Mouse (Mus musculus): ENCODE results near the gene Herc3. TPM values are rescaled to one million over a fixed set of nuclear protein-coding genes. Genes with fewer than 3 reads are reported as not detected.

Herc3 gene
- total RNA-seq, 2 experiments from 2014 or later, result 227 to 262 TPM

DNA sequence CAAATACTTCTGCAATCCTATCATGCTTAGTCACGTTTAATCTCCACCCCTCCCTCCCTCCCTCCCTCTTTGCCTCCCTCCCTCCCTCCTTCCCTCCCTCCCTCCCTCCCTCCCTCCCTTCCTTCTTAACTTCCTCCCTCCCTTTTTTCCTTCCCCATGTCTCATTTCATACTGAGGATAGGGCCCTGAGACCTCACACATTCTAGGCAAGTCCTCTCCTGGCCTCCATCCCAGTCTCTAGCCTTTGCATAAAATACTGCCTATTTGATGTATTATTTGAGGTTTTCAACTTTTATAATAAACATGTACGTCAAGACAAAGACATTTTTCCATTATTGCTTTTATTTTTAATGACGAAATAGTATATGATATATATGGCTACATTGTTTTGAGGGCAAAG is 82.3 kb downstream of the Herc3 start:
- no peak for DNase-seq (ENCODE audit: extremely low spot score in 1 of 2, low spot score in 1 of 2)

DNA sequence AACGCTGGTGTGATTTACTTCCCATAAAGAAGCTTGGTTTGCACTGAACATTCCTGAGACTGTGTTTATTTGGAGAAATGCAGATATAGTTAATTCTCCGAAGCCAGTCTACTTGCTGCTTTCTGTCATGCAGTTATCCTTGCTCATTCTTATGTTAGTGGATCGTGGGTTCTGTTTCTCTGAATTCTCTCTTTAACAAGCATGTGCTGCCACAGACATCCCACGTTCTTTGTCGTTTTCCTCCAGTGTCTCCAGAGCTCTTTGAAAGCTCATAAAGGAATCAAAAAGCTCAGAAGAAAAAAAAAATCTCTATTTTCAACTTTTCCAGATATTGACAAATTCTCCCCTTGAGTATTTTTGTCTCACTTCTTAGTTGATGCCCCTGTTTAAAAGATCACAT is 82.7 kb downstream of the Herc3 start:
- DNase-seq (ENCODE audit: extremely low spot score in 1 of 2, low spot score in 1 of 2), result no peak

DNA sequence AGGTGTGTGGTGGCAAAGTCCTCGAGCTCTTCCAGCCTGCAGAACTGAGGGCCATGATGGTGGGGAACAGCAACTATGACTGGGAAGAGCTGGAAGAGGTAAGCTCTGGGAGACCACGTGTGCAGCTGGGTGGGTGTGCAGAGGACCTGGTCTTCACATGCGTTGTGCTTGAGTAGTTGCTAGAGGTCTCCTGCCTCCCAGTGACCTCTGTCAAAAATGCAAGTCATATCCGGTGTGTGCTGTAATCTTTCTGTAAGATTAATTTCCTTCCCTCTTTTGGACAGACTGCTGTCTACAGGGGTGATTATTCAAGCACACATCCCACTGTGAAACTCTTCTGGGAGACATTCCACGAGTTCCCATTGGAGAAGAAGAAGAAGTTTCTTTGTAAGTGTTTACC is 85.2 kb downstream of the Herc3 start:
- no peak for DNase-seq (ENCODE audit: extremely low spot score in 1 of 2, low spot score in 1 of 2)

DNA sequence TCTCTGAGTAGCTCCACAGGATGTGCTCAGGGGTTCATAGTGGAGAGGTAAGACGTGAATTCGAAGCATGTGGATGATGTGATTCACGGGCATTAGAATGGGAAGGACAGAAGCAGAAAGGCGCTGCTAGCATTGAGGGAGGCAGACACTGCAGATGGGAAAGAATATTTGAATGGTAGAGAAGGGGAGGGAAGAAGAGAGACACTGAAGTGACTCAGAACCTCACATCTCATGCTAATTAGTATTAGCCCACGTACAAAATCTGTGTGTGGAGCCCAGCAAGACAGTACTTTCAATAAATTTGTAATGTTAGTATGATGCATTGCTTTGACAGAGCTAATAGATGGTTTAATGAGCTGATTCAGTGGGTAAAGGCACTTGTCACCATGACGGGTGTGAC is 89.5 kb downstream of the Herc3 start:
- DNase-seq (ENCODE audit: extremely low spot score in 1 of 2, low spot score in 1 of 2), result no peak

DNA sequence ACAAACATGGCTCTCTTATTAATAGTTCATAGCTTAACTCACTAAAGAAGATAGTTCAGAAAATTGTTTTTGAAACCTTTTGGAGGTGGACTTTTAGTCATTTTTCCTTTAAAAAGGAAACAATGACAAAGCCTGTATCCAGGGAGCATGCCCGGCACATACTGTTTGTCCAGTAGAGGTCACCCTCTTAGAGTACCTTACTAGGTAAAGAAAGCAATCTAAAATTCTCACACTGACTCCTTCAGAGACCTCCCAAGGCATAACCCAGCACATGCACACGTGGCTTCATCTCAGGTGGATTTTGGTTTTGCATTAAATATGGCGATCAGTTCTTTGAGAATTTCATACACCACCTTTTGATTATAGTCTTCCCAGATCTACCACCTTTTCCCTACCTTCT is 90.4 kb downstream of the Herc3 start:
- DNase-seq (ENCODE audit: extremely low spot score in 1 of 2, low spot score in 1 of 2), result no peak

DNA sequence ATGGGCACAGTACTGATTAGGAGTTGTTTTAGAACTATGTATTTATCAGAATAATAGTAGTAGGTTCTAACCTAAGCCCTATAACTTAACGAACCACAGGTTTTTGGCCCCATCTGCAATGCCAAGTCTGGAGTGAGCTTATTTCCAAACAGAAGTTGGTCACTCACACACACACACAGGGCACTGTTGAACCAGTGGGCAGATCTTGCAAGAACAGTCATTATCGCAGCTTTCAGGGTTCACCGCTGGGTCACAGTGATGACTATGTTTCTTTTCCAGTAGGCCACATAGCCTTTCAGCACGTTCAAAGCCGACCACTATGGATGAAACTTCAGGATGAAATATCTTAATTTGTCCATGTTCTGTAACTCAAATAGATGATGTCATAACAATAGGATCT is 91.2 kb downstream of the Herc3 start:
- no peak for DNase-seq (ENCODE audit: extremely low spot score in 1 of 2, low spot score in 1 of 2)

DNA sequence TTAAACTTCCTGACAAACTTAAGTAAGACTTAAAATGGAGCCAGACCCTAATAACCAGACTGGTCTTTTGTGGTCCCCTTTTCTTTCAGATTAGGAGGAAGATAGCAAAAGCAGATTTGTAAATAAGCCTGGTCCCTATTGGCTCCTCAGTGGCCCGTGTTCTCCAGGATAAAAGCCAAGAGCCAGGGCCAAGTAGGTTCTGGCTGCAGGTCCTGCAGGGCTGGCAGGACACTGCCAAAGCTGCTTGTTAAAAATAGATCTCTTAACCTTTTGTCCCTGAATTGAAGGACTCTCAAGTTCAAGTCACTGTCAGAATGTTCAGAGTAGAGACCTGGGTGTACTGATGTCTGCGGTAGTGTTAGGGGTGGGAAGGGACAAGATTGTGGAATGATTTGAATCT is 96.6 kb downstream of the Herc3 start:
- no peak for DNase-seq (ENCODE audit: extremely low spot score in 1 of 2, low spot score in 1 of 2)

DNA sequence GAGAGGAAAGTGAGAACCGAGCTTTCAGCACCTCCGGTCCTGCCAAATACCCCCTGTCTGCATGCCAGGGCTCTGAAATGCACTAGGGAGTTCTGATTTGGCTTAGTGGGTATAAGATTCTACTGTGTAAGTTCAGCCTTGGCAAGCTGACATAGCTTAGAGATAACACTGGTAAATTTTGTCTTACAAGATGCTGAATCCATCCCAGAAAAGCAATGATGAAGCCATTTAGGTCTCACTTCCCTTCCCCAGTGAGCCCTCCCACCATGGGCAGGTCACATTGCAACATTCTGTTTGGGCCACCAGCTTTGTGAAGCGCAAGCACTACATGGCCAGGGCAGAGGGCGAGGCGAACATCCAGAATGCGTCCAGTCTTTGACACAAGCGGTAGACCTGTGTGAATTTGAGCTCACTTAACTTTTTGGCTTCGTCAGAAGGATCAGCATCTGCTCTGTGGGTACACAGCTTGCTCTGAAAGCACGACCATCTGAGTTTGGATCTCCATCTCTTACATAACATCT is 98.7 kb downstream of the Herc3 start:
- DNase-seq (ENCODE audit: extremely low spot score in 1 of 2, low spot score in 1 of 2), result no peak

DNA sequence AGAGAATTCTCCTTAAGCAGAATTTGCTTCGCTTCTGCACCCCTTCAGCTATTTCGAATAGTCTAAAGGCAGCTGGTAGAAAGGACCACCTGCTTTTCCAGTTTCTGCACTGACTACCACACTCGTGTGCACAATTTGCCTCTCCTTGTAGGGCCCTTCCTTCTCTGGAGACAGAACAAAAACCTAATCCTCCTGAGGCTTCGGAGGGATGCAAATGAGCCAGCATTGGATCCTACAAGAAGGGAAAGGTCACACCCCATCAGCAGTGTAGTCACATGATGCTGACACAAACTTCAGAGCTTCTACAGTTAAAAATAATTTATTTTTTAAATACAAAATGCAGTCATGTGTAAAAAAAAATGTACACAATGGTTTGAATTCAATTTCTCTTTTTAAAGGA is 99.9 kb downstream of the Herc3 start:
- no peak for DNase-seq (ENCODE audit: extremely low spot score in 1 of 2, low spot score in 1 of 2)

DNA sequence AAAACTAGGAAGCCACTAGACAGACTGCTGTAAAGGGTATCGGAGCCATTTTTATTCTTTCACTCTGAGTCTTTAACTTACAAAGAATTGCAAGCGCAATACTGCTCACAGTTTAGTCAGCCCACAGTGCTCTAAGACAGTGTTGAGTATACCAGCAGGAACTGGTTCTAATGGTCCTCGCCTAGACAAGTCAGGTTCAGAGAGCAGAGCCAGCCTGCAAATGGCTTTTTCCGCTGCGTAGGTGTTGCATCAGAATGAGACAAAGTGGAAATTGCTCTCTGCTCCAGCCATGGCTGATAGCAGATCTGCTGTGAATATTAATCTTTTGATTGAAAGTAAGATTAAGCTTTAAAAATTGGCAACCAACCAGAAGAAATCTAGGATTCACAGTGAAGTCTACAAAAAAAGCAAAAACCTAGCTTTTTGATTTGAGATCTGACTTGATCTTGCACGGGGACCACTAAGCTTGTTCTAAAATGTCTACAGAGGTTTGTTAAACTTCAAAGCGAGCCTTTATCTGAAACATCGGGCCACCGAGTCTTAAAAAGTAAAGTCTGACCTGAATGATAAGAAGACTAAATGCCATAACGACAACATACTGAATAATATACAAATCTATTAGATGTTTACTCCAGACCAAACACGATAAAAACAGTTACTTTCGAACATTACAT is 101.4 kb downstream of the Herc3 start:
- no peak for DNase-seq (ENCODE audit: extremely low spot score in 1 of 2, low spot score in 1 of 2)

DNA sequence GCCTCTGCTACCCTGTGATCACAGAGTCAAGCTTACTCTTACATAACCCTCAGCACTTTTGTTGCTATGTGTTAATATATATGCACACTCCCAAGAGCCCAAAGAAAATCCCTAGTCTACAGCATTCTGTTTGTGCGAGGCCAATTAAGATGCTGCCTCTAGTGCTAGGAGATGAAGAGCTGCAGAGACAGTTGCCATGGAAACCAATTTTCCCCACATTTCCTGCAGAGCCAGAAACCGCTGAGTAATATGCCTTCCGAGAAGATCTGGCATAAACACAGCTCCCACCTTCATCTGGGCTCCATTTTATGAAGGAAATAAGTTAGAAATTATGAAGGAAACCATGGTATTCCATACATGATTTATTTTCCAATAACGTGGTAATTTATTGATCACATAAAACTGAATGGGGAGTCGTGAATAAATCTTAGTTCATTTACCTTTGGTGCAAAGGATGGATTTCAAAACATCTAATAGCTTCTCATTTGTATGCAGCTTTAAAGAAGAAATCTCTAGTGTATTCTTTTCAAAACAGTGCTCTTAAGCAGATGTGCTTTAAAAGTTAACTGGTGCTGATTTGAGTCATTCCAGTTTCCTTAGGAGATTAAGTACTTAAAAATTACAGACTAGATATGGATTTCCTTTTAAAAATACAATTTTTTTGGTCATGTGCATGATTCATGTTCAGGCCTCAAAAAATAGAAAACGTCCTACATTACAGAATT is 102.1 kb downstream of the Herc3 start:
- peak in 1 of 2 experiments; percentile 30 for DNase-seq (ENCODE audit: extremely low spot score in 1 of 2, low spot score in 1 of 2)

DNA sequence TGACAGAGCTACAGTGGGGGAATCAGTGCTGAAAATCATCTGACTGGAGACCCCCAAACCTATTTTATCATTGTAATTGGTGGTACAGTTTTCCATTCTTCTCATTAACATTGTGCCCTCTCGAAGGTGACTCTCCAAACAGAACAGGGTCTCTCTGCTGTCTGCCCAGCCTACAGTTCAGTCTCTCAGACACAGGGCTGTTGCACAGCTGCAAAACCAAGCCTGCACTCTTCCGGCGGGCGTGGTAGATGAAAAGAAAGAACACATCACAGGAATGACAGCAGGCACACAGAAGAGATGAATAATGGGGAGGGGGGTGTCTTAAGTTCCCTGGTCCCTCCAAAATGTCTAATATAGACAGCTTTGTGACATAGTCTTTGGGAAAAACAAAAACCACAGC is 102.9 kb downstream of the Herc3 start:
- DNase-seq (ENCODE audit: extremely low spot score in 1 of 2, low spot score in 1 of 2), result no peak

DNA sequence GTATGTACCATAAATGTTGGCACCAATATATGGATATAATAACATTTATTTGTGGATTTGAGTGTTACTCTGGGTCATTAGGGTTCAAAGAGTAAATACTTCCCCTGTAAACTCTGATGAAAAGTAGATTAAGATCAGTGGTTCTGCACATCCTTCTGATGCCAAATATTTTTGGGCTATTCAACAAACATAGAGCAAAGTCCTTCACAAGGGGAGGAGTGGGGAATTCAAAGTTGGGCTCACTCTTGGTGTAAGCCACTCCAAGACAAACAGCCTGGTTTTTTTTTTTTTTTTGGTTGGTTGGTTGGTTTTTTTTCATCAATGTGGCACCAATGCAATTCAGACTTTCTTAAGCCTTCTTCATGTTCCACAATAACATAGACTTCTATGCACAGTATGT is 106.5 kb downstream of the Herc3 start:
- no peak for DNase-seq (ENCODE audit: extremely low spot score in 1 of 2, low spot score in 1 of 2)

DNA sequence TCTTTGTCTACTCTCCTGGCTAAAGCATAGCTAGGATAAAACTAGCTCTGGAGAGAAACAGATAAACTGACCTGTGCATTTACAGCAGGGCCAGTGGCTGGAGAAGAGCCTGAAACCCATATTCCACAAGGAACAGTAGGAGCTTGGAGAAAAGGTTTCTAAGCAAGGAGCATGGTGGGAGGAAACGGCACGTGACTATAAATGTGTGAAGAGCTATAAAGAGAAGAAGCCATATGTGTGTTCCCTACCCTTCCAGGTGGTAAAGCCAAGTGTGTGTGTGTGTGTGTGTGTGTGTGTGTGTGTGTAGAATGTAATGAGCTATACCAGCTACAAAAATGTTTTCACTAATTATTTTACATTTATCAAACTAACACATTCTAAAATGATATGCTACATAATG is 111.0 kb downstream of the Herc3 start:
- no peak for DNase-seq (ENCODE audit: extremely low spot score in 1 of 2, low spot score in 1 of 2)

DNA sequence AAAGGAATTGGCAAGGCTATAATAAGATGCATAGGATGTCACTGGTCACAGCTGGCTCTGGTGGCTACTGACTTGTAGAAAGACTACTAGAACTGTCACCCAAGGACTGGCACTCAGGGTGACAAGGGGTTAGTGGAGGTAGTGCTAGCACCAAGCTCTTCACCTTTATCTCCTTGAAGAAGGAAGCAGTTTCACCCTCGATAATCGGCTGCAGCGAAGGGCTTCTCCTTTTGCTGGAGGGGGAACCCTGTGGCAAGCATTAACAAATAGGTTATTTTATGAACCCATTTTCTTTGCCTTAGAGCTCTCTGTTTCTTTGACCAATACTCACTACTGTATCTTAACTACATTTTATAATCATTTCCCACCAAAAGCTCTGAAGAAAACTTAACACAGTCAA is 112.7 kb downstream of the Herc3 start:
- no peak for DNase-seq (ENCODE audit: extremely low spot score in 1 of 2, low spot score in 1 of 2)

DNA sequence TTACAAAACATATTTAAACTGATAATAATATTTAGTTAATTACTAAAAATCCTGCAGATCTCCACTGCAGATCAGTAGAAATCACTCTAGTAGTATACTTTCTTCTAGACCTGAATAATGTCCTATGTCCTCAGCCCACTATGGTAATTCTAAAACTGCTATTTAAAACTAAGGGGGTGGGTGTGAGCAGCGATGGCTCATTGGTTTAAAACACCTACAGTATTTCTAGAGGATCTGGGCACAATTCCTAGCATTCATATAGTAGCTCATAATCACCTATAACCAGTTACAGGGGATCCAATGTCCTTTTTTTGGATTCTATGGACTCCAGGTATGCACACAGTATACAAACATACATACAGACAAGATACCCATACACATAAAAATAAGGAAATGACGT is 115.0 kb downstream of the Herc3 start:
- DNase-seq (ENCODE audit: extremely low spot score in 1 of 2, low spot score in 1 of 2), result no peak

DNA sequence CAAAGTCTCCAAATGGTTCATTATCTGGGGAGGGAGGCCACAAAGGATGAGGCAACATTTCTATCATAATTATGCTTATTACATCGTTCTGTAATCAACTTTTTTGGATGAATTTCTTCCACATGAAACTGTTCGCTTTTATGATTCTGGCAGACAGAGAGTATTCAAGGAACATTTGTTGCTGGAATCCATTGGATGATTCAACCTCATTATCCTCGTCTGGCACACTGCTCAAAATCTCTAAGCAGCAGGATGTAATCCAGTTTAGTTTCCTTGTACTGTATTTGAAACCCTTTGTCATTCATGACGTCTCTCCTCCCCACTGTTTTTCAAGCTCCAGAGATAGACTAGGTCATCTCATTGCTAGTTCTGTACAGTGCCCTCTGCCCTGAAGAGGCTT is 115.6 kb downstream of the Herc3 start:
- no peak for DNase-seq (ENCODE audit: extremely low spot score in 1 of 2, low spot score in 1 of 2)

DNA sequence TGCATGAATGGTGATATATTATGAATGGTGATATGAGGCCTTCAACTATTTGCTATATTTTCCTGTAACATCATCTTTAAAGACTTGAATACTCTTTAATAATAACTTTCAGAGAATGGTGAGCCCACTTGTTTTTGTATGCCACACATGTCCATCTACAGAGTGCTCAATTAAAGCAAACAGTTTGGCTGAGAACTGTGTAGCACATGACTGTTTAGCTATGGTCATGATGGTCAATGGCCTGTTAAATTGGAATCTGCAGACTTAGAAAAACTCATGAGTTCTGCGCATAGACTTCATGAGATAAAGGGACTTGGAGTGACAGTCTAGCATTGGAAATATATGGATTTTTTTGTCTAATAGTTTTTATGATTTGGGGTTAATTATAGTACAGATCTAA is 119.1 kb downstream of the Herc3 start:
- DNase-seq (ENCODE audit: extremely low spot score in 1 of 2, low spot score in 1 of 2), result no peak

DNA sequence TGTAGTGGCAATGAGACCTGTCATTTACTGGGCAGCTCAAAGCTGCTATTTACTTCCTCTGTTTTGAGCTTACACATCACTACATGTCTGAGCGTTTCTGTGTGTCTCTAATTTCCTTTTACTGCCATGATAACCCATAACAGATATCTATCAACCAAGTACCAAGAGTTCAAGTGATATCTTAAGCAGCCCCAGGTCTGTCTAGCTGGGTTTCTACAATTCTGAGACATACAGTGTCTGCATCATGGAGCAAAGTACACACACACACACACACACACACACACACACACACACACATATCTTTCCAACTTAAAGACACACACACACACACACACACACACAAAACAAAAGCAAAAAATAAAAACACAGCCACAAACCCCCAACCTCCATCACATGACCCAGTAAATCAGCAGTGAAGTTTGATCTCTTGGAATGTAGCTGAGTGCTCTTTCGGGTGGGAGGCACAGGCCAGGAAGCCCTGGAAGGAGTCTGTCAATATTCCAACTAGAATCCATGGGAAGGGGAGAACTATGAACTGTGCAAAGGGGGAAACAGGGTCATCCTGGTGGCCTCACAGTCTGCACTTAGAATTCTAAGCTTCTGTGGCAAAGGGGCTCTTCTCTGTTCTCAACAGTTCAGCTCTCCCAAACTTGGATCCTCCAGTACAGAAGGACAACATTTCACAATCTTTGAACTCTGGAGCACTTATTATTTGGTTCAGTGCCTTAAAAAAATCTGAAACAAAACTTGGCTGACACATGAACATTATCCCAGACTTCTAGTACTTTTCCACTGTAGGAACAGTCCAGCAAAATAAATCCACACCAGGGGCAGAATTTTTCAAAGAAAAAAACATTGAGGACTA is 120.1 kb downstream of the Herc3 start:
- DNase-seq (ENCODE audit: extremely low spot score in 1 of 2, low spot score in 1 of 2), result no peak

DNA sequence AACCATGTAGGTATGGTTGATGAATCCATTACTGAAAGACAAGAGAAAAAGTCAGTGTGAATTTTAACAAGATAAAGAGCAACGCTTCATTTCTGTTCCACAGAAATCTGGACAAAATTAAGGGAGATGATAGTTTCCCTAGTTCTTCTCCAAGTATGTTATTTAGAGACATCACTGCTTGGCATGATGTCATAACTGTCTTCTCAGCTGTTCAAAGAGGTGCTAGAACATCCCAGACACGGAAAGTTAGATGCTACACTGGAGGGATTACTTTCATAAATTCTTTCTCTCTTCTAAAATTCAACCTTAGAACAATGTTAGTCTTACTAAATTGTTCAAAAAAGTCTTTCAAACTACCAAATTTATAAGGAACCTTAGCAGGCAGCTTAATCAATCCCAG is 129.3 kb downstream of the Herc3 start:
- DNase-seq (ENCODE audit: extremely low spot score in 1 of 2, low spot score in 1 of 2), result no peak

DNA sequence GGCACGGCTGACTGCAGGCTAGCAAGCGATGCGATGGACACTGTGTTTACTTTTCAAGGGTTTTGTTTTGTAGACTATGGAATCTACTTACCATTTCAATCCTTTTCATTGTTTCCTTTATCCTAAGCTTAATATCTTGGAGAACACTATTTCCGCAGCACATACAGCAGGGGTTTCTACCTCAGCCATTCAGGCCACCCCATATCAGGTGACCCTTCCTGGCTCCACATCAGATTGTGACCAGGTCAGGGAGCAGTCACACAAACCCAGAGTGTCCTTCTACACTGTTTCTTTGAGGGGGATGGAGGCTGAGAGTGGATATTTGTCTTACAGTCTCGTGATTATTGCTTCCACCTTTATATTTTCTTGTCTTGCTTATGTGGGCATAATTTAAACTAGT is 131.4 kb downstream of the Herc3 start:
- no peak for DNase-seq (ENCODE audit: extremely low spot score in 1 of 2, low spot score in 1 of 2)
